Mouse (Mus musculus): ENCODE results near the gene Pcdh7.

DNA sequence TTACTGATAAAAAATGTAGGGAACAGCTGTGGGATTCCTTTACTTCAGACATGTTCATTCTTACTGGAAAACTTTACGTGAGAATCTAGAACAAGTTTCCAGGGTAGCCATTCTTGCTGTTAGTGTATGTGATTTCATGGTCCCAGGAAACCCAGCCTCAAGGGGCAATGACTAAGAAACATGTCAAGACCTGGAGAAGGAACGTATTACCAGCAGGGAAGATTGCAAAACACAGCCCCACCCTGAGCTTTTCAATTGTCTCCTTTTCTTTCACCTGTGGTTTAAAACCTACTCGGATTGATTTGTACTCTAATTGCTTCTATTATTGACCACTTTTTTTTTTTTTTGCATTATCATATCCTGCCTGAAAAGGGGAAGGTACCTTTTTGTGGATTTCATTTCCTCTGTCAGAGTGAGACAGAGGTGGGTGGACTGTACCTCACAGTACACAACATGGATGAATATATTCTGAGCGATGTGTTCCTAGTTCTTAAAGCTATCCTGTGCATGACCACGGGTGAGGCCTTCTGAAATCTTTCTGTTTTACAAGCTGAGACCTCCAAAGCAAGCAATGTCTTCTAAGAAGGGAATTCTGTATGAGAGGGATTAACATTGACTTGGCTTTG, 98.3 kb downstream of the Pcdh7 start:
- no peak for TF ChIP-seq POLR2A (IDR thresholded peaks at IDR 0.05; ENCODE audit: extremely low read depth, insufficient read depth, low read length)
- TF ChIP-seq CTCF (IDR thresholded peaks at IDR 0.05; ENCODE audit: low read depth, low read length), result no peak

Data from liver, adult 2 months (tissue).